Mouse (Mus musculus) megakaryocyte, embryonic 14.5 days (primary cell): ENCODE data around the gene Lrrc3c. TPM values are rescaled to one million over a fixed set of nuclear protein-coding genes. Genes with fewer than 3 reads are reported as not detected.

Source experiments
- H3K27me3 ChIP-seq: replicated peaks from 2 replicates; pipeline ENCODE3; 2012; ENCODE audit warnings: inconsistent platforms
- H3K36me3 ChIP-seq: replicated peaks from 2 replicates; pipeline ENCODE3; 2012; ENCODE audit warnings: low read length, inconsistent platforms, mixed read lengths
- H3K4me1 ChIP-seq: 2 replicates; pipeline ENCODE4 v1.6.1; 2012; ENCODE audit warnings: inconsistent platforms
- H3K4me3 ChIP-seq: replicated peaks from 2 replicates; pipeline ENCODE3; 2012; ENCODE audit warnings: moderate library complexity, mild to moderate bottlenecking, inconsistent platforms
- H3K9me3 ChIP-seq: 2 replicates; pipeline ENCODE4 v1.6.1; 2012; ENCODE audit warnings: inconsistent platforms
- FLI1 ChIP-seq: IDR thresholded peaks from 2 replicates; pipeline ENCODE4 v1.6.1; 2012; ENCODE audit warnings: low read length, inconsistent platforms, mixed read lengths
- GATA1 ChIP-seq: IDR thresholded peaks from 3 replicates; pipeline ENCODE4 v1.6.1; 2012; ENCODE audit warnings: mixed read lengths, low read length, inconsistent platforms, borderline replicate concordance
- polyA plus RNA-seq: library from polyadenylated mRNA; stranded (reverse); fragments of >175 nt; gene quantifications from 2 replicates; pipeline ENCODE4 v1.2.3, GENCODE M21; 2012; ENCODE audit warnings: low replicate concordance; ENCODE audit not compliant: insufficient read depth

Lrrc3c gene
- polyA plus RNA-seq: not detected in 2 replicates

- TF ChIP-seq GATA1 (no peak), FLI1 (no peak)
- H3K27me3 ChIP-seq: peaks cover 55% of the 10 kb centered on the region
- H3K4me1 ChIP-seq: peaks cover 44% of the 10 kb centered on the region
- H3K4me3 ChIP-seq: peak within 1 kb of the TSS; percentile 16
- no peaks in the 10 kb centered on the region for H3K9me3 ChIP-seq
- H3K36me3 ChIP-seq: no peaks in the 10 kb centered on the region
Observed at GRCm38 (mm10) chr11:98597991-98598390, at the start of gene Lrrc3c. Gene Lrrc3c, plus strand, starts transcription at chr11:98598291.

GRCm38 (mm10) chr11:98549363-98549762 is 48.7 kb upstream of the Lrrc3c start:
- Histone ChIP-seq H3K9me3 (0 out of 2 replicates have a peak, but pooled peaks cover 2% of the 10 kb centered on the region), H3K4me1 (peaks cover 31% of the 10 kb centered on the region), H3K4me3 (no peak overlapping the region), H3K36me3 (no peaks in the 10 kb centered on the region), H3K27me3 (peaks cover 53% of the 10 kb centered on the region)
- TF ChIP-seq FLI1 (no peak), GATA1 (no peak)

- H3K4me1 ChIP-seq: peaks cover 28% of the 10 kb centered on the region
- H3K9me3 ChIP-seq: 0 out of 2 replicates have a peak, but pooled peaks cover 2% of the 10 kb centered on the region
- H3K27me3 ChIP-seq: peaks cover 43% of the 10 kb centered on the region
- peak overlapping the region; percentile 94 for H3K4me3 ChIP-seq
- TF ChIP-seq GATA1 (no peak), FLI1 (no peak)
- H3K36me3 ChIP-seq: no peaks in the 10 kb centered on the region
Observed at GRCm38 (mm10) chr11:98550311-98550974, 47.6 kb upstream of the Lrrc3c start.

GRCm38 (mm10) chr11:98550975-98551828 is 46.9 kb upstream of the Lrrc3c start, which contains the start of gene Zpbp2:
Gene Zpbp2, plus strand, starts transcription at chr11:98551097.
- peak; percentile 53; the same call in 1 of the 3 replicates for TF ChIP-seq GATA1
- TF ChIP-seq FLI1: no peak
- Histone ChIP-seq H3K36me3 (no peaks in the 10 kb centered on the region), H3K27me3 (peaks cover 35% of the 10 kb centered on the region), H3K4me3 (peak within 1 kb of the TSS; percentile 94), H3K4me1 (peaks cover 20% of the 10 kb centered on the region), H3K9me3 (0 out of 2 replicates have a peak, but pooled peaks cover 2% of the 10 kb centered on the region)

GRCm38 (mm10) chr11:98553966-98554365 is 44.1 kb upstream of the Lrrc3c start:
- Histone ChIP-seq H3K4me1 (peaks cover 17% of the 10 kb centered on the region), H3K9me3 (0 out of 2 replicates have a peak, but pooled peaks cover 2% of the 10 kb centered on the region), H3K27me3 (peaks cover 23% of the 10 kb centered on the region), H3K36me3 (no peaks in the 10 kb centered on the region), H3K4me3 (no peak overlapping the region)
- TF ChIP-seq GATA1 (no peak), FLI1 (no peak)

GRCm38 (mm10) chr11:98555124-98555700 is 42.9 kb upstream of the Lrrc3c start:
- Histone ChIP-seq H3K9me3 (0 out of 2 replicates have a peak, but pooled peaks cover 2% of the 10 kb centered on the region), H3K36me3 (no peaks in the 10 kb centered on the region), H3K4me3 (no peak overlapping the region), H3K27me3 (peaks cover 20% of the 10 kb centered on the region), H3K4me1 (peaks cover 14% of the 10 kb centered on the region)
- TF ChIP-seq GATA1 (no peak), FLI1 (no peak)

- no peaks in the 10 kb centered on the region for H3K36me3 ChIP-seq
- H3K27me3 ChIP-seq: peaks cover 46% of the 10 kb centered on the region
- H3K9me3 ChIP-seq: peaks cover 6% of the 10 kb centered on the region; the same call in 1 of the 2 replicates
- H3K4me1 ChIP-seq: peaks cover 3% of the 10 kb centered on the region; the same call in 1 of the 2 replicates
- H3K4me3 ChIP-seq: no peak overlapping the region
- no peak for TF ChIP-seq FLI1
- TF ChIP-seq GATA1: no peak
Observed at GRCm38 (mm10) chr11:98560942-98561341, 37.1 kb upstream of the Lrrc3c start.

- H3K4me3 ChIP-seq: no peak overlapping the region
- peaks cover 3% of the 10 kb centered on the region; the same call in 1 of the 2 replicates for H3K4me1 ChIP-seq
- H3K9me3 ChIP-seq: peaks cover 18% of the 10 kb centered on the region
- no peaks in the 10 kb centered on the region for H3K36me3 ChIP-seq
- H3K27me3 ChIP-seq: peaks cover 46% of the 10 kb centered on the region
- TF ChIP-seq FLI1: no peak
- no peak for TF ChIP-seq GATA1
Observed at GRCm38 (mm10) chr11:98563025-98563424, 35.1 kb upstream of the Lrrc3c start.

GRCm38 (mm10) chr11:98563921-98564414 is 34.1 kb upstream of the Lrrc3c start:
- TF ChIP-seq FLI1: no peak
- no peak for TF ChIP-seq GATA1
- peaks cover 23% of the 10 kb centered on the region for H3K9me3 ChIP-seq
- H3K4me3 ChIP-seq: no peak overlapping the region
- peaks cover 39% of the 10 kb centered on the region for H3K27me3 ChIP-seq
- peaks cover 3% of the 10 kb centered on the region; the same call in 1 of the 2 replicates for H3K4me1 ChIP-seq
- H3K36me3 ChIP-seq: no peaks in the 10 kb centered on the region
